Mouse (Mus musculus): ENCODE results near the gene Ttc7b. TPM values are rescaled to one million over a fixed set of nuclear protein-coding genes. Genes with fewer than 3 reads are reported as not detected.

The Ttc7b gene
- total RNA-seq, 2 experiments from 2014 or later = 6.2 to 13.4 TPM

DNA sequence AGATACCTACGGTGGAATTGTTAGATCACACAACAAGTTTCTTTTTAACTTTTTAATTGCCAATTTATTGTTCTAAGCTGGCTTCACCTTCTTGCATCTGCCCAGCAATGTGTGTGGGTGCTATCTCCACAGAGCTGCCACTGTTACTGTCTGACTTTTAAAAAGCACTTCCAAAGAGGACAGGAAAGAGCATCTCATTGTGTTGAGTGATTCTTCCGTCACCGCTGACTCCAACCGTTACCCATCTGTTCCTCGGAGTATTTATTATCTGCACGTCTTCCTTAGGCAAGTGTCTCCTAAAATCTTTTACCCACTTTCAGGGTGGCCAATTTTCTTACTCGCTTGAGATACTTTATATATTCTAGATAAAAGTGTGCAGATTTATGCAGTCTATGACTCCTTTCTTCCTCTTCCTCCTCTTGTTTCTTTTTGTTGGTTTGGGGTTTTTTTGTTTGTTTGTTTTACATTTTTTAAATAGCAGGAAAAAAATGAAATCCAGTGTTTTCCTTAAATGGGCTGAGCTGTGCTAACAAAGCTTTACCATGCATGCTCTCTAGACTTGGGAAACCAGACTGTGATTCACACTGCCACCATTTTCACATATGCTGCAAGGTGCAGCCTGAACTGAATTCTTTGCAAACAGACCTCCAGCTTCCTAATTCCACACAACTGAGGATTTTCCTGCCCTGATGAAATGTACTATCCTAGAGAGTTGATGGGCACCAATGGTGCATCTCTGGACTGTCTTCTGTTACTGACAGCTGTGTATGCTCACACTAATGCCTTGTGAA lies 50.9 kb downstream of the Ttc7b start:
- no peak for ATAC-seq (replicated peaks; ENCODE audit: low FRiP score, poor library complexity, severe bottlenecking)

GRCm38 (mm10) chr12:100465101-100465715 lies 55.4 kb downstream of the Ttc7b start:
- ATAC-seq (replicated peaks; ENCODE audit: low FRiP score, poor library complexity, severe bottlenecking) = no peak

- no peak for ATAC-seq (replicated peaks; ENCODE audit: low FRiP score, poor library complexity, severe bottlenecking)
Measured at GRCm38 (mm10) chr12:100457701-100458100, 62.9 kb downstream of the Ttc7b start.

DNA sequence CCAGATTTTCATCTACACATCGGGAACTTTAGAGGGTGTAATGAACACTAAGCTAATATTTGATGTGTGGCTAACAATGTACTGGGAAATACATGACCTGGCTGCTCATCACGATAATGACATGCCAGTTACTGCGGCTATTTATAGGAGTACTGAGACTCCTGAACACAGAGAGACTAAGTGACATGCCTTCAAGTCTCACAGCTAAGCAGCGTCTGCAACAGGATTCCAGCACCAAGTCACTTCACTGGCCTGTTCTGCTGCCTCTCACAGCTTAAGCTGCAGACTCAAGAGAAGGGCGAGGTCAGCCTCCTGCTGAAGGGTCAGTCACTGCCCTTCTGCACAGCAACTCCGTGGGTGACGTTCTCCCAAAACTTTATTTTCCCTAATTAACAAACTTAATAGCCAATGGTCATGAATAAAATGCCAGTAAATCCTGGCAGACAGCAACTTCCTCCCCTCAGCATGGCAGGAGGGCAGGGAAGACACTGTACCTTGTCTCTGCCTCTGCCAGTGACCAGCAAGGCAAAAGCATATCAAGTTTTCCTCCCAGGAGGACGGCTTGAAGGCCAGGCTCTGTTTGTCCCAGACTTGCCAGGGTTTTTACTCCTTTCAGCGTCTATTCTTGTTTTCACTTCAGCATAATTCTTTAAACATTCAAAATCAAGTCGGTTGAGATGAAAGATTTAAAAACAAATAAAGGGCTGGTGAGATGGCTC lies 64.2 kb downstream of the Ttc7b start:
- ATAC-seq (replicated peaks; ENCODE audit: low FRiP score, poor library complexity, severe bottlenecking) = no peak

GRCm38 (mm10) chr12:100455453-100455852 lies 65.2 kb downstream of the Ttc7b start:
- ATAC-seq (replicated peaks; ENCODE audit: low FRiP score, poor library complexity, severe bottlenecking) = no peak

- no peak for ATAC-seq (replicated peaks; ENCODE audit: low FRiP score, poor library complexity, severe bottlenecking)
Measured at GRCm38 (mm10) chr12:100447701-100448277, 72.8 kb downstream of the Ttc7b start.

- ATAC-seq (replicated peaks; ENCODE audit: low FRiP score, poor library complexity, severe bottlenecking) = no peak
Measured at GRCm38 (mm10) chr12:100447161-100447560, 73.5 kb downstream of the Ttc7b start.

DNA sequence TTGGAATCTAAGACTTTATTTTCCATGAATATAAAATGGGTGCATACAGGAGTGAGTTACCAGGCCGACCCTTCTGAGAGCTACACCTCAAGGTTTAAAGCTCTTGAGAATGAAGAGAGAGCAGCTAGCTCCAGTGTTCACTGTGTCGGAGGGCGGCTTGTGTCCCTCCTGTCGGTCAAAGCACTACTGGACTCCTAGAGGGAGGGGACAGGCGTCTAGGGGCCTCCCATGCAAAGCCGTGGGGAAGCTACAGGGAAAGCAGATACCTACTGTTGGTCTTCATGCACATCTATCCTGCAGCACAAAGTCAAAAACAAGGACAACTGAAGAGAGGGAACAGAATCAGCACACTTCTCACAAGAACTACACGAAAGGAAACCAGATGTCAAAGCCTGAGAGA lies 74.9 kb downstream of the Ttc7b start:
- no peak for ATAC-seq (replicated peaks; ENCODE audit: low FRiP score, poor library complexity, severe bottlenecking)

DNA sequence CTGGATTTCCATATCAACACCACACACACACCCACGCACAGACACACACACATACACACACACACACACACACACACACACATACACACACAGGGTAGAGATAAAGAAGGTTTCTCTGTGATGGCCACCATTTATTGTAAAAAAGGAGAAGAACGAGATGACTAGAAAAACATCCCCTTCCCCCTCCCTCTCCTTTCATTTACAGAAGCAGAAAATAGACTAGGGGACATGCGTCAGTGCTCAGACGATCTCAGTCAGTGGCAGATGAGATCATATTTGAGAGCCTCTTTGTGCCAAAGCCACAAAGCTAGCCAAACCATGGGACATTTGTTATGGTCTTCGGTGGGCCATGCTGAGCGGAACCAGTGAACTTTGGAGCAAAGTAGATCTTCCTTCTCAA lies 75.4 kb downstream of the Ttc7b start:
- no peak for ATAC-seq (replicated peaks; ENCODE audit: low FRiP score, poor library complexity, severe bottlenecking)

- ATAC-seq (replicated peaks; ENCODE audit: low FRiP score, poor library complexity, severe bottlenecking) = no peak
Measured at GRCm38 (mm10) chr12:100444671-100445165, 75.9 kb downstream of the Ttc7b start.

- no peak for ATAC-seq (replicated peaks; ENCODE audit: low FRiP score, poor library complexity, severe bottlenecking)
Measured at GRCm38 (mm10) chr12:100443452-100443851, 77.2 kb downstream of the Ttc7b start.

DNA sequence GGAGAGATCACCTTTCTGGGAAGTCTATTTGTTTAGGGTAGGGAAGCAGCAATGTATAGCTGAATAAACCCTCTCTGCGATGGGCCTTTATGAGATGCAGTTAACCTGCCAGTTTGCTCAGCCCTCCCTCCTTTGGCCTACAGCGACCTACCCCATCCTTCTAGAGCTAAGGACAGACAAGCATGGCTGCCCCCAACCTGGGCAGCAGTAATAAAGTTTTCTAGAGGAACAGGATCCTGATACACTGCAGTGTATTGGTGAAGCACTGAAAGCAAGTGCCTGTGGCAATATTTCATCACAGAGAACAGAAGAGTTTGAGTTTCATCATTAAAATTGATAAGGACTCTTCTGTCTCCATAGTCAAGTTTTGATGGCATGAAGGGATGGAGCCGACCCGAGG lies 79.0 kb downstream of the Ttc7b start:
- no peak for ATAC-seq (replicated peaks; ENCODE audit: low FRiP score, poor library complexity, severe bottlenecking)

GRCm38 (mm10) chr12:100439883-100440282 lies 80.7 kb downstream of the Ttc7b start:
- no peak for ATAC-seq (replicated peaks; ENCODE audit: low FRiP score, poor library complexity, severe bottlenecking)

- no peak for ATAC-seq (replicated peaks; ENCODE audit: low FRiP score, poor library complexity, severe bottlenecking)
Measured at GRCm38 (mm10) chr12:100439145-100439755, 81.4 kb downstream of the Ttc7b start.

DNA sequence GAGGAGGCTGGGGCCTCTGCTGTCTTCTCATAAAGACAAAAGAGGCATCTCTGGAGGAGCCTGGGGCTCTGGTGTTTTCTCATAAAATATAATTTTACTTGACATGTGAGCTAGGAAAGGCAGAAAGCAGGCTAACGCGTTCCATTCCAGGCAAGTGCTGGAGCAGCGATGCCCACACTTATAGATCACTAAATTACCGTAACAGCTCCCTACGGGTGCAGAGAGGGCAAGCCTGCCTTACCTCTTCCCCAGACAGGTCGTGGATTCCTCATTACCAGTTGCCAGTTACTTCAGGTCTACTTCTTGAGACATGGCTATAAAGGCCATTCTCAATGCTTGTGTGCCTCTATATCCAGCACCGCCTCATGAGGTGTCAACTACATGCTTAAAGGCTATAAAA lies 82.1 kb downstream of the Ttc7b start:
- ATAC-seq (replicated peaks; ENCODE audit: low FRiP score, poor library complexity, severe bottlenecking) = no peak

DNA sequence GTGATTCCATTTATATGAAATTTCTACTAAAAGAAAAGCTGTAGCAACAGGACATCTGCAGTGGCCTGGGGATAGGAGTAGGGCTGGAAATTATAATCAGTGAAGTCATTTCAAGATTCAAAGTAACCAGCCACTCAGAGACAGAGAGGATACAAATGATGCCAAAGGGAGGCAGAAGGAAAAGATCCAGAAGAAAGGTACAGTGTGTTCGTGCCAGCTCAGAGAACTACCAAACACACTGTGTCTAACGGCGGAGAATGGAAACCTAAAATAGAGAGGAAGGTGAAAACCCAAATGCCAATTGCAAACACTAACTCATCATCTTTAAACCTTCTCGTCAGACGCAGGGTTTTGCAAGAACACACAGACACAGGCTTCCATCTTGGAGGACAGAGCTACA lies 82.8 kb downstream of the Ttc7b start:
- no peak for ATAC-seq (replicated peaks; ENCODE audit: low FRiP score, poor library complexity, severe bottlenecking)

GRCm38 (mm10) chr12:100435763-100436162 lies 84.9 kb downstream of the Ttc7b start:
- no peak for ATAC-seq (replicated peaks; ENCODE audit: low FRiP score, poor library complexity, severe bottlenecking)

DNA sequence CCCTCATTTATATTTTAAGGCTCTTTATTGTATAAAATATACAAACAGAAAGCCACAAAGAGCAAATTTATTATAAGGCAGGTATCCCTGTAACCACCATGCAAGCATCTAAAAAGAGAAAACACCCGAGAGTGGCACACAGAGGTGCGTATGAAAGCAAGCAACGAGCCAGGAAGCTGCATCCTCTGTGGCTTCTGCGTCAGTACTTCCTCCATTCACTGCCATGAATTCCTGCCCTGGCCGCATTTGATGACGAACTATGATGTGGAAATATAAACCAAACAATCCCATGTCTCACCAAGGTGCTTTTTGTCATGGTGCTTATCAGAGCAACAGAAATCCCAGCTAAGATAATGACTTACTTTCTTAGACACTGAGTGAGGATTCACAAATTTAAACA lies 88.8 kb downstream of the Ttc7b start:
- ATAC-seq (replicated peaks; ENCODE audit: low FRiP score, poor library complexity, severe bottlenecking) = no peak

DNA sequence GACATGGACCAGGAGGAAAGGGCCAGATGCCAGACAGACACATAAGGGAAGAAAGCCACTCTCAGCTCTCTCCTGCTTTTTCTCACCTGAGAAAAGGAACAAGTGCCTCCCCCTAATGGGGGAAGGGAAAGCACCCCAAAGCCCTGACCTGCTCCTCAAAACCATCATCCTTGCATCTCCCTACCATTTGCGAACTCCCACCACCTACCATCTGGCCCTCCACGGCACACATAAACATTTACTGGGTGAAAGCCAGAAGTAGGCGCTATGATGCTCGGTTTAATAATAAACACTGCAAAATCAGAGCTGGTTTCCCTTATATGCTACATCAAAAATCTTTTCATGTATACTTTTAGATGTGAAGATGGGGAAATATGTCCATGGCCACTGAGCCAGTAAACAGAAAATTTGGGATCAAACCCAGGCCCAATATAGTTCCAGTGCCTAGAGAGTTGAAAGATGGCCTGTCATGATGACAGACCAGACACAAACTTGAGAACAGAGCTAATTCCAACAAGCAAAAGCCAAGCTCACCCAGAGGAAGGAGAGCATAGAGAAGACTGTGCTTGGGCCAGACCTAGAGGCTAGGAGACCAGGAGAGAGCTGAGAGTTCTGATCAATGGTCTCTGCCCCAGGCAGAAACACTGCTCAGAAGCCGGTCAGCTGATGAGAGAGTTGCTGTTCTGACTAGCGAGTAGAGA lies 91.1 kb downstream of the Ttc7b start:
- ATAC-seq (replicated peaks; ENCODE audit: low FRiP score, poor library complexity, severe bottlenecking) = no peak
